Mouse (Mus musculus): Measurements from ENCODE around the gene Arl6.

DNA sequence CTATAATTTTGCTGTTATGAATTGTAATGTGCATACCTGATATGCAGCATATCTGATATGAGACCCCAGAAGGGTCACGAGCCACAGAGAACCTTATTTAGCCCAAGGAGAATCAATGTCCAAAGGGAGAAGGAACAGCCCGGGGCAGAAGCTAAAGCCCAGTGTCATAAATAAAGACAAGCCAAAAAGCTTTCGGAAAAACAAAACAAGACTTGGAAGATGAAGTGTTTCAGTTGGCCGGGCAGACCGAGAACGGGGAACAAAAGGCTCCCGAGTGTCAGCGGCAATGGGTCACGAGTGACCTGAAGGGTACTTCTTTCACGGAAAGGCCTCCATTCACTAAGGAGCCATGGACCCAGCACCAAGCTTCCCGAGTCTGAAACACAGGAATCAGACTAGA is 65.2 kb downstream of the Arl6 start:
- no peak for TF ChIP-seq POLR2A (IDR thresholded peaks at IDR 0.05; ENCODE audit: low read depth, low read length)
- TF ChIP-seq EP300 (IDR thresholded peaks at IDR 0.05; ENCODE audit: low read length) = no peak
- no peak for TF ChIP-seq ETS1 (conservative IDR thresholded peaks at IDR 0.05; ENCODE audit: low read depth, low read length)
- TF ChIP-seq TCF12 (IDR thresholded peaks at IDR 0.05; ENCODE audit: low read depth, low read length) = no peak
- no peak for TF ChIP-seq CHD1 (IDR thresholded peaks at IDR 0.05; ENCODE audit: low read depth, low read length)
- TF ChIP-seq CTCF (conservative IDR thresholded peaks at IDR 0.05 in 1 of 2, IDR thresholded peaks at IDR 0.05 in 1 of 2; ENCODE audit: low read depth in 2 of 2, low read length in 2 of 2) = no peak
- no peak for TF ChIP-seq NELFE (IDR thresholded peaks at IDR 0.05; ENCODE audit: low read depth, low read length)
- TF ChIP-seq MXI1 (IDR thresholded peaks at IDR 0.05; ENCODE audit: low read depth, low read length) = no peak
- no peak for TF ChIP-seq ZNF384 (IDR thresholded peaks at IDR 0.05; ENCODE audit: low read depth, low read length)
- TF ChIP-seq SMC3 (IDR thresholded peaks at IDR 0.05; ENCODE audit: low read depth, low read length) = no peak
- TF ChIP-seq RCOR1 (conservative IDR thresholded peaks at IDR 0.05; ENCODE audit: low read depth, low read length) = no peak

All from CH12.LX (cell line).